Mouse (Mus musculus): ENCODE data around the gene Gnptab. TPM values are rescaled to one million over a fixed set of nuclear protein-coding genes. Genes with fewer than 3 reads are reported as not detected.

Gene Gnptab
- polyA plus RNA-seq, 1 experiment, result 0.57 TPM

DNA sequence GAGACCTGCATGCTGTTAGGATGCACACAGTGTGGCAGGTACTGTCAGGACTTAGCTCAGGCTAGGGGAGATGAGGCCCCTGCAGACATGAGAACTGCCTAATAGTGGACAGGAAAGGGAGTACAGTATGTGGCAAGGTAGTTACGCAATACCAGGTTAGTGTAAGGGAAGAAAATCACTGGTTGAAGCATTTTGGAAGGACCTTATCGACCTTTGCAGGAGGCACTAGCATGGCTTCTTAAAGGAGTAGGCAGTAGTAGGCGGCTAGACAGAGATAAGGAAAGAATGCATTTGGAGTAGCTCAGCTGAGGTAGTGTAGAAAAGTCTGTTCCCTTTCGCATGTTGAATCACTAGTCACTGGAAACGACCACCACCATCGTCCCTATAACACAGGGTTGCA lies 6.8 kb downstream of the Gnptab start:
- Histone ChIP-seq H3K36me3 (replicated peaks; ENCODE audit: low read length) (no peaks in the 10 kb centered on the region), H3K4me1 (peaks cover 60% of the 10 kb centered on the region), H3K27me3 (replicated peaks) (no peaks in the 10 kb centered on the region), H3K4me3 (replicated peaks) (no peak overlapping the region), H3K9me3 (no peaks in the 10 kb centered on the region)
- TF ChIP-seq FLI1 (IDR thresholded peaks at IDR 0.05; ENCODE audit: low read length), result no peak
- no peak for TF ChIP-seq GATA1 (IDR thresholded peaks at IDR 0.05; ENCODE audit: borderline replicate concordance, low read length)

DNA sequence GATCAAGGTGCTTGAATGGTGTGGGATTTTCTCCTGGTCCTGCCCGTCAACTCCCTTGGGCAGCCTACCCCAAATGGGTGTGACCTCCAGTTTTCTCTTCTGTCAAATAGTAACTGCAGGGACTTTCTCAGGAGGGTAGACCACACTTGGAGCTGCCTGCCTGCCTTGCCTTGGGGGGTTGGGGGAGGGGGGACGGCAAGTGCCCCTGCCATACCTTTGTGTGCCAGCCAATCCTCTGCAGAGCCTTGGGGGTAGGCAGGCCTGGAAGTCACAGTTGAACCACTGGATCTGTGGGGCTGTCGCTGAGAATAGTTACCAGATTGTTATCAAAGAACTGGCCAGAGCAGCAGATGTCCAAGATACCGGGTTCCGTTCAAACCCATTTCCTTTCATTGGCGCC lies 7.3 kb downstream of the Gnptab start:
- Histone ChIP-seq H3K4me3 (replicated peaks) (no peak overlapping the region), H3K36me3 (replicated peaks; ENCODE audit: low read length) (no peaks in the 10 kb centered on the region), H3K9me3 (no peaks in the 10 kb centered on the region), H3K4me1 (peaks cover 55% of the 10 kb centered on the region), H3K27me3 (replicated peaks) (no peaks in the 10 kb centered on the region)
- no peak for TF ChIP-seq FLI1 (IDR thresholded peaks at IDR 0.05; ENCODE audit: low read length)
- TF ChIP-seq GATA1 (IDR thresholded peaks at IDR 0.05; ENCODE audit: borderline replicate concordance, low read length), result no peak

DNA sequence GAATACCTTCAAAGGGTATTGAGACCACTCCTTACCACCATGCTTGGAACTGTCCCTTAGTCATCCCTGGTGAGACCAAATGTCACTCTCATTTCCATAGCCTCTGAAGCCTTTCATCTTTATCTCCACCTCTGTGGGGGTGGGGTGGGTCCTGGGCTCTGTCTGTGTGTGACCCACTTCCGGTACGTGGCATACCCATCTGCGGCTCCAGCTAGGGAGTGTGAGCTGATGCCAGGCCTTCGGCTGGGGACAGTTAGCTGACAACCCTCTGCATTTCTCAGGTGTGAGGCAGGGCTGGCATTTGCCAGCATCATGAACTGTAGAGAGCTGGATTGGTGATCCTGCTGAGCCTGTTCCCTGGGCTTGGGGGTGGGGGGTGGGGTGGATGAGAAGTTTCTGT lies 10.6 kb downstream of the Gnptab start:
- Histone ChIP-seq H3K9me3 (no peaks in the 10 kb centered on the region), H3K27me3 (replicated peaks) (no peaks in the 10 kb centered on the region), H3K4me1 (peaks cover 37% of the 10 kb centered on the region), H3K36me3 (replicated peaks; ENCODE audit: low read length) (peaks cover 16% of the 10 kb centered on the region), H3K4me3 (replicated peaks) (peak overlapping the region; percentile 74)
- TF ChIP-seq FLI1 (IDR thresholded peaks at IDR 0.05; ENCODE audit: low read length), result no peak
- TF ChIP-seq GATA1 (IDR thresholded peaks at IDR 0.05; ENCODE audit: borderline replicate concordance, low read length), result no peak

DNA sequence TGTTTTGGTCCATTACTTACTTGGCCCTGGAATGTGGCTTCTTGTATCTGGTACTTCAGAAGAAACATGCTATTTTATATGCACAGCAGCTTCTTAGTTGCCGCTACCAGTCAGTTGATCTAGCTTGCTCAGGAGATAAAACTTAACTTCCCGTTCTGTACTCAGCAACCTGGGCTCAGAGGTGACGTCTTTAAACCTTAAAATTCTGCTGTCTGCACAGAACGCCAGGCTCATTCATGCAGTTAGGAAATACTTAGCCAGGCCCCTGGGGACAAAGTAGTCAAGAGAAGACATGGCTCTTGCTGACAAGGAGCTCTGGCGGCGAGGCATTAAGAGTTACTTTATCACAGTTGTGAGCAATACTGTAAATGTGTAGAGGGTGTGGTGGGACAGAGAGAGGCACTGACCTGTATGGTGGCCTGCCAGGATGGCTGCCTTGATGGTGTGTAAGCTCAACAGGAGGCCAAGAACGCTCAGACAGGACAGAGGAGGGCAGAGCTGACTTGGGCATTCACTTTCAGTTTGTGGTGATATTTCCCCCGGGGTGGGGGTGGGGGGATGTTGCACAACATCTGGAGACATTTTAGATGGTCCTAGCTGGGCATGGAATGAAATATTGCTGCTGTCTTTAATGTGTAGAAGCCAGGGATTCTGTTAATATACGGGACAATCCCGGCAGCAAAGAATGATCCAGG lies 11.3 kb downstream of the Gnptab start:
- TF ChIP-seq GATA1 (IDR thresholded peaks at IDR 0.05; ENCODE audit: borderline replicate concordance, low read length), result no peak
- no peak for TF ChIP-seq FLI1 (IDR thresholded peaks at IDR 0.05; ENCODE audit: low read length)
- H3K4me3 ChIP-seq (replicated peaks), result peak overlapping the region; percentile 88
- peaks cover 16% of the 10 kb centered on the region for H3K36me3 ChIP-seq (replicated peaks; ENCODE audit: low read length)
- peaks cover 34% of the 10 kb centered on the region for H3K4me1 ChIP-seq
- no peaks in the 10 kb centered on the region for H3K9me3 ChIP-seq
- H3K27me3 ChIP-seq (replicated peaks), result no peaks in the 10 kb centered on the region

DNA sequence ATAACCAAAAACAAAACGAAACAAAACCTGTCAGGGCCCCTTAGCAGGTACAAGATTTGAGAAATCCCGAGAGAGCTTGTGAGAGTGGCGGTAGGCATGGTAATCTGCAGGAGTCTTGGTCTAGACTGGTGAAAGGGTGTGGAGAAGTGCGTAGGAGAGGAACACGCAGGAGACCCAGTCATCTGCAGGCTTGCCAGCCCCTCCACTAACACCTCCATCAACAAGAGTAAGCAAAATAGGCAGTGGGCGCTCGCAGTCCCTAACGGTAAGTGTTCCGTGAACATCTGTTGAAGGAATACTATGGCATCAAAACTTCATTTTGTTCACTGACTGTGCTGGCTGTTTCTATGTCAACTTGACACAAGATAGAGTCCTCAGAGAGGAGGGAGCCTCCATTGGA lies 12.6 kb downstream of the Gnptab start:
- TF ChIP-seq FLI1 (IDR thresholded peaks at IDR 0.05; ENCODE audit: low read length), result no peak
- TF ChIP-seq GATA1 (IDR thresholded peaks at IDR 0.05; ENCODE audit: borderline replicate concordance, low read length), result no peak
- peaks cover 22% of the 10 kb centered on the region for H3K4me1 ChIP-seq
- peaks cover 16% of the 10 kb centered on the region for H3K36me3 ChIP-seq (replicated peaks; ENCODE audit: low read length)

DNA sequence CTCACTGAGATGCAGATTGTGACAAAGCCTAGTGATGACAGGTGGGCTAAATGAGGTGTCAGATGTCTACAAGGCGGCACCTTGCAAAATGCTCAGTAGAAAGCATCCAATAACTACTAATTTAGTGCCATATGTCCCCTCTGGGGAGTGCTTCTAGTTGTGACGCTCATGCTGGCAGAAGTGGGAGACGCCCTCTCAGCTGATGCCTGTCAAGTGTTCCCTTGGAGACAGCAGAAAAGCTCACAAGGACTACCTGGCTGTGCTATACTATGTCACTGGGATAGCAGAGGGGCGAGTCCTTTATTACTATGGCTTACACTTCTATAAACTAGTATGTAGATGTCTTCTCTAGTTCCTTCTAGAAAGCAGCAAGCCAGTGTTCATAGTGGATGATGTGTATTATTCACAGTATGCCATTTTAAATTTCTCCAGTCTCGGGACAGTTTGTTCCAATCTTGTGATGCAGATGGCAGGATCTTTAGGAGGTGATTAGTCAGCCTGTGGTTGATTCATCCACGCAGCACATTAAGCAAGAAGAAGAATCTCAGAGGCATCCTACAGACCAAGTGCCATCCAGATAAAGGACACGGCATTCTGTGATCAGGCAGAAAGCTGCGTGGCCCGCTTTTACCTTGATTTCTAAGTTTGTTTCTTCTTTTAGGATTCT lies 13.4 kb downstream of the Gnptab start:
- TF ChIP-seq FLI1 (IDR thresholded peaks at IDR 0.05; ENCODE audit: low read length) (no peak), GATA1 (IDR thresholded peaks at IDR 0.05; ENCODE audit: borderline replicate concordance, low read length) (no peak)
- Histone ChIP-seq H3K9me3 (no peaks in the 10 kb centered on the region), H3K4me3 (replicated peaks) (no peak overlapping the region), H3K27me3 (replicated peaks) (no peaks in the 10 kb centered on the region), H3K36me3 (replicated peaks; ENCODE audit: low read length) (peaks cover 16% of the 10 kb centered on the region), H3K4me1 (peaks cover 21% of the 10 kb centered on the region)

More for the DNA sequence above, 12.6 kb downstream of the Gnptab start:
- H3K27me3 ChIP-seq (replicated peaks), result no peaks in the 10 kb centered on the region
- no peaks in the 10 kb centered on the region for H3K9me3 ChIP-seq
- H3K4me3 ChIP-seq (replicated peaks), result no peak overlapping the region

DNA sequence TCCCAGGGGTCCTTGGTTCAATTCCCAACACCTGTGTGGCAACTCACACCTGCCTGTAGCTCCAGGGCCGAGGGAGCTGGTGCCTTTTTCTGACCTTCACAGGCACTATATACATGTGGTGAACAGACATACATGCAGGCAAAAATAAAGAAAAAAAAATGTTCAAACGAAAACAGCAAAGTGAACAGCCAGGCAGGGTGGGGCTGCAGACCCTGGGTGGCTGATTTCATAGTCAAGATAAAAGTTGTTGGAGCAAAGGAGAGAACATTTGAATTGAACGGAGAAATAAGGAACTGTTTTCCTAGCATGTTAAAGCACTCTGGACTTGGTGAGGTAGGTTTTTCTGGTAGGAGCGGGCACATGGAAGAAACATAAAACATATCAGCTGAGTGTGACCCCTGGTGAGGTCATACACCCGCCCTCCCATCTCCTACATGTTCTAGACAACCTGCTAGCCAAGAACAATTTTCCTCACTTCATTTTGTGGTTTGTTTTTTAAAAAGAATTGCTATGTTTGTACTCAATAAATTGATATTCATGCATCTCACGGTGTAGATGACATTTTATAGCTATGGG lies 19.8 kb downstream of the Gnptab start:
- H3K27me3 ChIP-seq (replicated peaks), result no peaks in the 10 kb centered on the region
- peaks cover 29% of the 10 kb centered on the region for H3K36me3 ChIP-seq (replicated peaks; ENCODE audit: low read length)
- 0 out of 2 replicates have a peak, but pooled peaks cover 3% of the 10 kb centered on the region for H3K9me3 ChIP-seq
- TF ChIP-seq GATA1 (IDR thresholded peaks at IDR 0.05; ENCODE audit: borderline replicate concordance, low read length), result no peak
- no peak for TF ChIP-seq FLI1 (IDR thresholded peaks at IDR 0.05; ENCODE audit: low read length)
- no peak overlapping the region for H3K4me3 ChIP-seq (replicated peaks)
- no peaks in the 10 kb centered on the region for H3K4me1 ChIP-seq

DNA sequence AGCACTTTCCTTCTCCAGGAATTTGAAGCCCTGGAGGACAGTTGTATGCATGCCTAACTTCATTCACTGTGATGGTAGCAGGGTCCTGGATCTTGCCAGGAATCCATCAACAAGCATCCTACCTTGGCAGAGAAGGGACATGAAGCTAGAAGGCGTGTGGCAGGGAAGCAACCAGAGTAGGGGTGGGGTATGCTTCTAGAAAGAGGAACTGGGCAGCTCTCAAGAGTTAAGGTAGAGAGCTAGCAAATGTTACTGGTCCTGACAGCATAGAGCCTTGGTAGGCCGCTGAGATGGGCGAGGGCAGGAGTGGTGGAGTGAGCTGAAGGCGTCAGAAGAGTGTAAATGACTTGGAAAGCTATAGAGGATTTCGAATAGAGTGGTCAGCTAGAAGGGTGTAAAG lies 20.3 kb downstream of the Gnptab start:
- TF ChIP-seq GATA1 (IDR thresholded peaks at IDR 0.05; ENCODE audit: borderline replicate concordance, low read length) (no peak), FLI1 (IDR thresholded peaks at IDR 0.05; ENCODE audit: low read length) (no peak)

DNA sequence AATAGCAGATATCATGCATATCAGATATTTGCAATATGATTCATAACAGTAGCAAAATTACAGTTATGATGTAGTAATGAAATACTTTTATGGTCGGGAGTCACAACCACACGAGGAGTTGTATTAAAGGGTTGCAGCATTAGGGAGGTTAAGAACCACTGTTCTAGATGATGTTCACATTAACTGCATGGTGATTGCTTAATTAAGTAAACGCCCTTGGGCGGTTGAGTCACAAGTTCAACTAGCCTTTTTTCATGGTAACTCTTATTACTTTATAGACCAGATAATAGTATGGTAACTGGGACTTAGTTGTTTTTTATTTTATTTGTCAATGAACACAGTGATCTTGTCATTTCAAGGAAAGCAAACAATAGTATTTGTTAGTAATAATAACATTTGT lies 24.1 kb downstream of the Gnptab start:
- Histone ChIP-seq H3K9me3 (0 out of 2 replicates have a peak, but pooled peaks cover 3% of the 10 kb centered on the region), H3K4me1 (no peaks in the 10 kb centered on the region), H3K4me3 (replicated peaks) (no peak overlapping the region), H3K27me3 (replicated peaks) (no peaks in the 10 kb centered on the region), H3K36me3 (replicated peaks; ENCODE audit: low read length) (peaks cover 31% of the 10 kb centered on the region)
- TF ChIP-seq GATA1 (IDR thresholded peaks at IDR 0.05; ENCODE audit: borderline replicate concordance, low read length), result no peak

More for the DNA sequence above, 20.3 kb downstream of the Gnptab start:
- Histone ChIP-seq H3K4me3 (replicated peaks) (no peak overlapping the region), H3K9me3 (0 out of 2 replicates have a peak, but pooled peaks cover 3% of the 10 kb centered on the region), H3K27me3 (replicated peaks) (no peaks in the 10 kb centered on the region), H3K4me1 (no peaks in the 10 kb centered on the region), H3K36me3 (replicated peaks; ENCODE audit: low read length) (peaks cover 28% of the 10 kb centered on the region)

DNA sequence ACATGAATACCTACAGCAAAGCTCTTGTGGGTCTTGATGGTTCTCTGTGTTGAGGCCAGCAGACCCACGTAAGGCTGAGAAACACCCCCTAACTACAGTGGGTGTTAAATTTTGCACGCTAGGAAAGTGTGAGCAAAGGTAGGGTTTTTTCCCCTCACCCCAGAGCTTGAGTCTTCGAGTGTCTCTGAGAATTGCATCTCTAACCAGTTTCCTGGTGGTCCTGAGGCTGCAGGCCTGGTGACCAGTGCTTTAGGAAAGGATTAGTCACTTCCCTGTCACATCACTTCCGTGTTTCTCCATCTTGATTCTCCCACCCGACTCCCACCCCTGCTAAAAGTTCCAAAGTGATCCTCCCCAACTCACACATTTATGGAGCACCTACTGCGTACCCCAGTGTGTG lies 25.3 kb downstream of the Gnptab start:
- H3K4me3 ChIP-seq (replicated peaks), result no peak overlapping the region
- H3K9me3 ChIP-seq, result 0 out of 2 replicates have a peak, but pooled peaks cover 3% of the 10 kb centered on the region
- TF ChIP-seq FLI1 (IDR thresholded peaks at IDR 0.05; ENCODE audit: low read length), result no peak
- no peak for TF ChIP-seq GATA1 (IDR thresholded peaks at IDR 0.05; ENCODE audit: borderline replicate concordance, low read length)
- H3K36me3 ChIP-seq (replicated peaks; ENCODE audit: low read length), result peaks cover 31% of the 10 kb centered on the region
- H3K27me3 ChIP-seq (replicated peaks), result no peaks in the 10 kb centered on the region
- no peaks in the 10 kb centered on the region for H3K4me1 ChIP-seq

Data from megakaryocyte, embryonic 14.5 days (primary cell).